Mouse (Mus musculus) layer of hippocampus, postnatal 10 days (tissue): ENCODE results near the gene Slc22a6. TPM values are rescaled to one million over a fixed set of nuclear protein-coding genes. Genes with fewer than 3 reads are reported as not detected.

ENCODE experiments used
- DNase-seq, 2 experiments: peaks; one replicate each; pipeline ENCODE4 v3.0.0; 2021; ENCODE audit warnings: low spot score in 2 of 2
- total RNA-seq, 2 experiments: library from RNA; stranded (reverse); gene quantifications; 2 replicates each; pipeline ENCODE4 v1.2.3; 2021

The Slc22a6 gene
- total RNA-seq, 2 experiments from 2014 or later, result 3.6 to 4.4 TPM

DNA sequence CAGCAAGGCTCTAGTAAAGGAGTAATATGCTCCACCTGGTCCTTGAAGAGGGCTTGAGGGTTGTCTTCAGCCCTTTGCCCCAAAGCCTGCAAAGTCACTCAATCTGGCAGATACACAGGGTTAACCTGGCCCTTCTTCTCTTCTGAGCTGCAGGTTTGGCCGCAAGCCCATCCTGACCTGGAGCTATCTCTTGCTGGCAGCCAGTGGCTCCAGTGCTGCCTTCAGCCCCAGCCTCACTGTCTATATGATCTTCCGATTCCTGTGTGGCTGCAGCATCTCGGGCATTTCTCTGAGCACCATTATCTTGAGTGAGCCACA is 12.6 kb upstream of the Slc22a6 start:
- no peak for DNase-seq

DNA sequence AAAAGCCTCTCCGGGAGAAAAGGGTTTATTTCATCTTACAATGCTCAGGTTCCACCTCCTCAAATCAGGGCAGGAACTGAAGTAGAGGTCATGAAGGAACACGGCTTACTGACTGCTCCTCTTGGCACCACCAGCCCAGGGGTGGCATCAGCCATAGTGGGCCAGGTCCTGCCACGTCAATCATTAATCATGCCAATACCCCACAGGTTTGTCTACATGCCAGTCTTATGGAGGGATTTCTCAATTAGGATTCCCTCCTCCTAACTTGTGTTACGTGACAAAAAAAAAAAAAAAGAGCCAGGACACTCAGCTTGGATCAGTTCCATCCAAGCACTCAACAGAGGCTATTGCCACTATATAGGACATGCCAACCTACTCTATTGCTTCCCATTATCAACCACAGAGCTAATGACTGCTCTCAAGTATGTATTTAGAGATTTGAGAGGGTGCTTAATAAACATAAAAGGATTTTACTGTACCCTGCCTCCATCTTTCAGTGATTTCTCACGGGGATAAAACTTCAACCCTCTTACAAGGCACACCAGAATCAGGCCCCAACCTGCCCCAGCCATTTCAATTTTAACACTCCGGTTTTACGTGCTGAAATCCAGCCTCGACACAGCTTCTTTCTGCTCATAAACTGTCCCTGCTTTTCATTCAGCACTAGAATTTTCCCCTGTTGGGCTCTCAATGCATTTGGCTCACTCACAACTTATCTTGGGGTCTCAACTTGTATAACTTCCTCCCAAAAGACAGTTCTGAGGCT is 6.3 kb upstream of the Slc22a6 start:
- DNase-seq, result no peak

DNA sequence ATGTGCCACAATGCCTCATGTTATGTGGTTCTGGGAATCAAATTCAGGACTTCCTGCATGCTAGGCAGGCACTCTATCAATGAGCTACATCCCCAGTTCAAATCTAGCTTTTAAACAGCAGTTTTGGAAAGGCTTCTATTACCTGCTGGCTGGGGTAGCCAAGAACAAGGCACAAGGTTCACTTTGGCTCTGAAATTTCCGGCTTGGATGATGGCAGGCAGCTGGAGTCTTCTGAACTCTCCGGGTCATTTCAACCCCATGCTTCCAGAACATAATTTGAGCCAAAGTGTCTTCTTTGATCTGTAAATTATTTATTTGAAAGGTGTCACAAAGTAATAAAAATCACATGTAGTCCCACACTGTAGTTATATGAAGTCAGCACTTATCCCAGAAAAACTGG is 4.7 kb upstream of the Slc22a6 start:
- DNase-seq, result no peak

DNA sequence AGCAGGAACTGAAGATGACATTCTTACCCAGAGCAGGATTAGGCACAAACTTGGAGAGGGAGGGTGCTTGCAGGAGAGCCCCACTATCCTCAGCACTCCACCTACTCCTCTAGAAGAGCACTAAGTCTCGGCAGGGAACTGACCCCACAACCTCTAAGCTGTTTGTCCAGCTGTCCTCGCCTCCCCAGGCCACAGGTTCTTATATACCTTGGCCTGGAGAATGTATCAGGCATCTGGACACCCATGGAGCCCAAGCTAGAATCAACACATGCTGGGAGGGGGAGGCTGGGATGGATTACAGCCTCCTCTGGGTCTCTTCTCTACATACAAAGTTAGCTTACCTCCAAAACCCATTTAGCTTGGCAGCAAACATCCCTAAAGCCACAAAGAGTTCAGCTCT is 3.5 kb upstream of the Slc22a6 start:
- DNase-seq, result no peak

DNA sequence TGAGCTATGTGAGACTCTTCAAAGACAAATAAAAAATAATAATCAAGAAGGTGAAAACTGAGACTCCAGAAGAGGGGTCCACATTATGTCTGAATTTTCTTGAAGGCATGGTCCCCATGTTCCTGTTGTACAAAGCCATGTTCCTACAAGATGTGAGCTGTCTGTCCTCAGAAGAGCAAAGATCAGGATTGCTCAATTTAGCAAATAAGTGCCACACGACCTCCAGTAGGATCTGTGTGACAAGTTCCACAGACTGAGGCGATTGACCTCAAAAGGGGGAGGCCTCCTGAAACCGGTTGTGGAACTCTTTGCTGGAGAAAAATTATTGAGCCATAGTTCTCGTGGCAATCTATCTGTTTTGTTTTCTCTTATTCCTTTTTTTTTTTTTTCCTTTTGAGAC is 1.5 kb upstream of the Slc22a6 start:
- no peak for DNase-seq

DNA sequence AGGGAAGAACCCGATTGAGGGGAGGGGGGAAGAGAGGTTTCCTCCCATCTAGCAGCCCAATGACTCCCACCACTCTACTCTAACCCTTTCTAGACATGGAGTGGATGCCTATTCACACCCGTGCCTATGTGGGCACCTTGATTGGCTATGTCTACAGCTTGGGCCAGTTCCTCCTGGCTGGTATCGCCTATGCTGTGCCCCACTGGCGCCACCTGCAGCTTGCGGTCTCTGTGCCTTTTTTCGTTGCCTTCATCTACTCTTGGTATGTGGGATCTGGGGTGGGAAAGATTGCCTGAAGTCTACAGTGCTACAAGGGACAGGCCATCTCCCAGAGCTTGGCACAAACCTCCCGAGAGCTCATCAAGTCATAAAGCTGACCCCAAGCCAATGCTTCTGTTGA is 3.3 kb downstream of the Slc22a6 start:
- DNase-seq, result no peak

DNA sequence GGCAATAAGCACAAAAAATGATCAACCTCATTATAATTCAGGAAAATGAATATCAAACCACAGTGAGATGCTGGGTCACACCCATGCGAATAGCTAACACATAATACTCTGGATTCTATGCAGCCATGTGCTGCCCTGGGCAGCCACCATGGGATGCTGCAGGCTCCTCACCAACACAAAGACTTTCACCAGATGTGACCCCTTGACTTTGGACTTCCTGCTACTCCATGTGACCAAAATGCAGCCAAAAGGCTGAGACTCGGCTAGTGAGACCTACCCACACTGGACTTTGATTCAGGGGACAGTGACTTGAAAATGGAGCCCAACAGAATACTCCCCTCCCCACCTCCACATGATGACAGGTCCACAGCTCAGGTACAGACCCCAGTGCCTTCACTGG is 12.4 kb downstream of the Slc22a6 start:
- no peak for DNase-seq

DNA sequence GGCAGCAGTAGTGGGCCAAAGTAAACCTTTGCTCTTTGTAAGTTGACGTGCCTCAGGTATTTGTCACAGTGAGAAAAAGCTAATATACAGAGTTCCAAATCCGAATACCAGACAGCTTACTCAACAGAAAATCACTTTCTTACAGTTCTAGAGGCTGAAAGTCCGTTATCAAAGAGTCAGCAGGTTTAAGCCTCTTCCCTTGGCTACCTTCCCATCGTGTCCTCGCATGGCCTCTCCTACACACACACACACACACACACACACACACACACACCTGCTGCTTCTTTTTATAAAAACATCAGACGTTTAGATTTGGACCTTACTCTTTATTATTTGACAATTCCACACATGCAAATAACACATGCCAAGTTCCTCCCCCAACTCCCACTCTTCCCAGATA is 13.0 kb downstream of the Slc22a6 start:
- no peak for DNase-seq

DNA sequence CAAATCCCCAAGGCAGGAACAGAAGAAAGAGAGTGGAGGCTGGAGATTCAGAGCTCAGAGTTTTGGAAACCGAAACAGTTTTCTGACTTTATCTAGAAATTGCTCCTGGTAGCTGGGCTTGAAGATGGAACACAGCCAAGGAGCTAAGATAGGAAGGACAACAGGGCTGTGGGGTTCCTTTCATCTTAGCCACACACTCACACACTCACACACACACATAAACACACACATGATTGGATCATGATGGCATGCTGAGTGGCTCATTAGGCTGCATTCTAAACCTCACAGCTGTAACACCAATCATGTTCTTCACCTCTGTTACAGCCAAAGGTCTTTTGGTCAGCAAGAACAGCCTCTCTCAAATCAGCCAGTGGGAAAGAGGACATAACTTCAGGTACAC is 14.2 kb downstream of the Slc22a6 start:
- no peak for DNase-seq

DNA sequence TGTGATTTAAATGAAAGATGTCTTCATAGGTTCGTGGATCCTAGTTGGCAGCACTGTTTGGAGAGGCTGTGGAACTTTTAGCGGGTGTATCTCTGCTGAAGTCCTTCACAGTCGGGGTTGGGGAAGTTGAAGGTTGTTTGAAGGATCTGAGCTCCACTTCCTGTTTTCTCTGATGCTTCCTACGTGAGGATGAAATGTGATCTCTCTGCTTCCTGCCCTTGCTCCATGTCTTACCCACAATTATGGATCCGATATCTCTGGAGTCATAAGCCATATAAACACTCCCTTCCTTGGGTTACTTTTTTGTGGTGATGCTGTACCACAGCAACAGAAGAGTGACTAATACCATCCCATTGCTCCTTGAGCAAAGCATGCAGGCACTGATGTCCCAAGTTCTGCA is 24.2 kb downstream of the Slc22a6 start:
- no peak for DNase-seq

DNA sequence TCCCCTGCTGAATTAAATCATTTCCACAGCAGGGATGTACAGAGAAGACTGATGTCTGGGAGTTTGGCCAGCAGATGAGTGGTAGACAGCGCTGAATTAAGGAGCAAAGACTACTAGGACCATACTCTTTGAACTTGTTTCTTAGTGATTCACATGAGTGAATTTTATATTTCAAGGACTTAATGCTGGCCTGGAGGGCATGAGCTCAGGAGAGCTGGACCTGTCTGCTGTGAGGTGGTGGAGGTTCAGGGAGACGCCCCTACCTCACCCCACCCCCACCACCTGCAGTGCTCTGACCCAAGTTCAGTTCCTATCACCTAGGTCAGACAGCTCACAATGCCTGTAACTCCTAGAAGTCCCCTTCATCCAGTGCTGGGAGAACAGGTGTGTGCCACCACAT is 28.6 kb downstream of the Slc22a6 start:
- no peak for DNase-seq

DNA sequence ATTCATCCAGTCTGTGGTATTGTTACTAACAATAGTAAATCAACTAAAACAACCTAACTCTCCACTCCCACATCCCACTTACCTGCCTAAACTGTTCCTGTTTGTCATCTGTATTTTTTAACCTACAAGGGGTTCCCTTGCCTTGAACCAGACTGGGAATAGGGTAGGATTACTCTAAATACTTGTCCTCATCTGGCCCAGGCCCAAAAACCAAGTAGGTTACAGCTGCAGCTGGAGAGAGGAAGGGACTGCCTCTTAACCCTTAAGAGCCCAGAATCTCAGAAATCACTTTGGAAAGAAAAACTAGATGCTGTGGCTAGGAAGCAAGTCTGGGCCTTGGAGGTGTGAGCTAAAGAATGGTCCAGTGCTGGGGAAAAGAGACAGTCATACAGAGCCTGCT is 38.0 kb downstream of the Slc22a6 start:
- no peak for DNase-seq

DNA sequence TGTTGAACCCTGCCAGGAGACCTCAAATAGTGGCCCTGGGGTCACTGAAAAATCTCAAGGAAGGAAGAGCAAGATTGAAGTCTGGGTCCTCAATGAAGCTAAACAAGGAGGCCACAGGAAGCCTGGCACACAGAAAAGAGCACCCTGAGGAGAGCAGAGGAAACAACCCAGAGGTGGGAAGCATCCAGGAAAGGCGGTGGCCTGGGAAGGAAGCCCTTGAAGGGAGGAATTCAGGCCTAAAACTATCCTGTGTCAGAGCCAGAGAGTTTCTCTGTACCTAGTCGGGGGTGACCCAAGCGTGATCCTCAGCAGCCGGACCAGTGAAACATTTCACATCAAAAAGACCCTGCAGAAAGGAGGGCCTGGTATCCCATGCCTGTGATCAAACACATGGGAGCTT is 38.5 kb downstream of the Slc22a6 start:
- DNase-seq, result no peak

DNA sequence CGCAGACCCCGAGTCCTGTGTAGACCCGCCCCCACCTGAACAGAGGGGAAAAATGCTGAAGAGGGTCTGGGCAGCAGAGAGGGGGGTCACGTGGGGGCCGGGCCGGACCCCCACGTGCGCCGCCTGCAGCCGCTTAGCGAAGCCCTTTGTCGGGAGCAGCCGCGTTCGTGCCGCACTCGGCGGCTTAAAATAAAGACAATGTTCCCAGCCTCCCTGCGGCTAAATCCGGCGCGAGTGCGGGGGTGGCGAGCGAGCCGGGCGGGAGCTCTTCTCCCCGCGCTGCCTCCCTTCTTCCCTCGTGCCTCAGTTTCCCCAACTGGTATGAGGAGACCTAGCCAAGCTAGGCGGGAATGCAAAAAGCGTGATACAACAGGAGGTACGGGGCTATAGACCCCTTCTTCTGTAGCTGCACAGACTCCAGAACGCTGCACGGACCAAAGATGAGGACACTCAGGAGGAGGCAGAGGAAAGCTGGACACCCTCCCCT is 44.0 kb downstream of the Slc22a6 start:
- peak; percentile 60 to 68 for DNase-seq

DNA sequence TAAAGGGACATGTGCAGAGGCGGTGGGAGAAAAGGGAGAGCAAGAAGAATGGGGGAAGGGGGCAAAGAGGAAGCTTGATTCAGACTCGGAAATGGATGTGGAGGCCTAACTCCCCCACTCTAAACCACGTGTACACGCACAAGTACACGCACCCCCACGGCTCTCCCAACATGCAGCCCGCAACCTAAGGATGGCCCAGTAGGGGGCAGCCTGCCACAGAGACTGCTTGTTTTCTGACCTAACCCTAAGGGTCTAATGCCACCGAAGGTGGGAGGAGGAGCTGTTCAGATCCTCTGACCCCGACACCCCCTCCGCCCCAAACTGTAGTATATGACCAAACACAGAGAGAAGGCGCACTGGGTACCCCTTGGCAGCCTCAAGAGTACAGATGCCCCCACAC is 44.5 kb downstream of the Slc22a6 start:
- peak; percentile 82 to 86 for DNase-seq

DNA sequence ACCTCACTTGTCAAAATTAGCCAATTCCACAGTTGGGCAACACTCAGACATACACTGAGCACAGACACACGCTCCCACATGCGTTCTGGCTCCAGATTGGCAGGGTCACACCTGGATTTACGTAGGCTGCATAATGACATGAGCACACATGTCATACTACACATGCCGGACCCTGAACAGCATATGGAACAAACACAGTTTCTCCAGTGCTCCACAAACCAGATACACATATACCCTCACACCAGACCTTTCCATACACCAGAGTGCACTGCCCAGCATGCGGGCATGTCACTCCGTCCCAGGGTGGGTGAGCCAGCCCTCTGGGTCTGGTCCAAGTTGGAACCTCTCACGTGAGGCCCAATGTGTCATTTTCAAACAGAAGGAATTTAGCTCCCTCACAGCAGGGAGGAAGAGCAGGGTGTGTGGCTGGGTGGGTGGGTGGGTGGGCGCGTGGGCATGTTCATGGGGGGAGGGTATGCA is 45.6 kb downstream of the Slc22a6 start, which contains the start of gene Chrm1:
TSS of gene Chrm1 (plus strand) at position 430 of the 480 bp plus-strand sequence.
- DNase-seq, result peak; percentile 58 to 63

DNA sequence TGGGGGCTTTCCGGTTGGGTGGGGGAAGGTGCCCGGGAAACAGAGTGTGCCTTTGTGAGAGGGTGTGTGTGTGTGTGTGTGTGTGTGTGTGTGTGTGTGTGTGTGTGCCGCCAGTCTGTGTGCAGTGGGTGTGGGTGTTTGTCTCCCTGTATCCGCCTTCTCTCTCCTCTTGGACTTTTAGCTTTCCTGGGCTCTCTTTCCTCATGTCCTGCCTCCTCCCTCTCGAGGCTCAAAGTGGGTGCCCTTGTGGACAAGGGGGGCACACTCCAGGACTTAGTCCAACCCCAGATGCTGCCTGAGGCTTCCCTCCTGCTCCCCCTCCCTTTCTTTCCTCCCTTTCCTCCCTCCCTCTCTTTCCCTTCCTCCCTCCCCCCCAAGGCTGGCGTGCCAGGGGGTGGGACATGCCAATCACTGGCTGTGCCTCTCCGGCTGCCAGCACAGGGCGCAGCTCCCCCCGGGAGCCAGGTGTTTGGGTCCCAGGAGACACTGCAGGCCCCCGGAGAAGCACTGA is 46.1 kb downstream of the Slc22a6 start:
- DNase-seq, result peak; percentile 82 to 84

DNA sequence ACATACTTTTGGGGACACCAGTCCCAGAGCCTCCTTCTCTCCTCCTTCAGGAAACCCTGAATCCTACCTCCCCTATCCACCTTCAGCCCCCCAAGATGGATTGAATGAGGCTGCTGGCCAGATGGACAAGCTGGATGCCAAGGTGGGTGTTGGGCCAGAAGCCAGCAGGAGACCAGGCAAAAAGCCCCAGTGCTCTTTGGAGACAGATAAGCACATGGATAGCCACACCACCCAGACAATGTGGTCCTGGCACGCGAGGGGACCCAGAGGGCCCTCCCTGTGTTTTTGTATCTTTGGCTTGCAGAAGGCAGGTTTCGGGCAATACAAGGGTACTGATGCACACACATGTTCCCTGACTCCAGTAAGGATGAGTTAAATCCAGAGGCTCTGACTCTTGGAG is 47.0 kb downstream of the Slc22a6 start:
- no peak for DNase-seq

DNA sequence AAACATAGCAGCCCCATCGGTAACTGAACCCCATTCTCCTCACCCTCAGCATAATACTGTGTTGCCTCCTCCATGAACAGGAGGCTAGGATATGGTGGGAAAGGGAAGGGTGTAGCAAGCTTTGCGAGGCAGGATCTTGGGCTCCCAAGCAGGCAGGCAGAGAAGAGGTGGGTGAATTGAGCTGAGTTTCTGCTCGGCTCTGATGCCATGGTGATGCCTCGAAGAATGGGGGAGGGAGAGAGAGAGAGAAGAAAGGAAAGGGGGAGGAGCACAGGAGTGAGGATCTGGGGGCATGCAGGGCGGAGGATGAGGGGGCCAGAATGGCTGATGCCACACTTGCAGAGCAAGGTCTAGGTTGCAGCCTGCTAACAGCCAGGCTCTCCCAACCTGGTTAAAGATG is 47.9 kb downstream of the Slc22a6 start:
- no peak for DNase-seq

DNA sequence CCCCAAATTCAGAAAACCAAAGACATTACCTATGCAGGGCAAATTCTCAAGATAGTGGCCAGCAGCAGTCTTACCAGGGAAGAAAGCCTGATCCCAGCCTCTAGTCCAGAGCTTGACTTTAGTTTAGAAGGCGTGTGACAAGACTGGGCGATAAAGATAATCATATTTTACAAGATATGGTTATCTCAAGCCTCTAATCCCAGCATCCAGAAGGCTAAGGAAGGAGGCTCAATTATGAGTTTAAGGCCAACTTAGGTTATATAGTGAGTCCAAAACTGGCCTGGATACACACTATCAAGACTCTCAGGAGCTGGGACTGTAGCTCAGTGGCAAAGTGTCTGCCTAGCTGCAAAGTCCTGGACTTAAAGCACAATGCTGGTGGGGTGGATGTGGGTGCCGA is 55.0 kb downstream of the Slc22a6 start:
- DNase-seq, result no peak

DNA sequence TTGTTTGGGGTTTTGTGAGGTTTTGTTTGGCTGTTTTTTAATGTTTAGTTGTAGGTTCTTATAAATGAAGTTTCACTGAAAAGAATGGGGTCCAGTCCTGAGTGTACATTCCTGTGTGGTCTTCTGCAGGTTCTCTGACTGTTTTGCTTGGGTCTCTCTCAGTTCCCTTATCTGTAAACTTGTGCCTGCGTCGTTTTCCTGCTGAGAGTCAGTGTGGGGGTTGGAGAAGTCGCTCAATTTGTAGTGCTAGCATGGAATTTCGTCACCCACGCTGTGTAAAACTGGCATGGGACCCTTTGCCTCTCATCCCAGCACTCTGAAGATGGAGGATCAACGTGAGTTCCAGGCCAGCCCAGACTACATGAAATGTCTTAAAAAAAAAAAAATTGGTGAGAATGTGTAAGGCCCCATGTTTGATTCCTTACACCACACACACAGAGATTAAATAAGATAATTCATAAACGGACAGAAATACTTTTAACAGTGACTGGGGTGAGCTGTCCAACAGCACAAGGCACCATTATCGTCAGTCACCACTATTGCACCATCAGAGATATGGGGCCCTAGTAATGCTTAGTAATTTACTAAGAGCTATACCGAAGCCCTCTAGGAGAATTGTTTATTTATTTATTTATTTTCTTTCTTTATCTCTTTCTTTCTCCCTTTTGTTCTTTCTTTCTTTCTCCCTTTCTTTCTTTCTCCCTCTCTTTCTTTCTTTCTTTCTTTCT is 55.7 kb downstream of the Slc22a6 start:
- no peak for DNase-seq
